Mouse (Mus musculus) myocyte (in vitro differentiated cells): ENCODE results near the gene Tsx. TPM values are rescaled to one million over a fixed set of nuclear protein-coding genes. Genes with fewer than 3 reads are reported as not detected.

Experiments used
- H3K27me3 ChIP-seq: one replicate; pipeline ENCODE4 v1.6.1; 2011; ENCODE audit not compliant: control insufficient read depth, insufficient read depth, insufficient read length
- H3K36me3 ChIP-seq: one replicate; pipeline ENCODE4 v1.6.1; 2011; ENCODE audit not compliant: control insufficient read depth, insufficient read depth
- H3K4me2 ChIP-seq: one replicate; pipeline ENCODE4 v1.6.1; 2011; ENCODE audit warnings: low read depth, control low read depth
- H3K4me3 ChIP-seq: one replicate; pipeline ENCODE4 v1.5.1; 2011; ENCODE audit warnings: mild to moderate bottlenecking, control low read depth, moderate library complexity
- H3K79me2 ChIP-seq: one replicate; pipeline ENCODE4 v1.6.1; 2011; ENCODE audit not compliant: control insufficient read depth, insufficient read depth
- H3ac ChIP-seq: one replicate; pipeline ENCODE4 v1.6.1; 2011; ENCODE audit not compliant: control insufficient read depth, insufficient read length
- CEBPB ChIP-seq: IDR thresholded peaks from 2 replicates; pipeline ENCODE4 v1.6.1; 2011; ENCODE audit warnings: mild to moderate bottlenecking, moderate library complexity; ENCODE audit not compliant: poor library complexity, insufficient read depth, severe bottlenecking
- E2F4 ChIP-seq: IDR thresholded peaks from one replicate; pipeline ENCODE4 v1.6.1; 2011; ENCODE audit warnings: mild to moderate bottlenecking, control low read depth, moderate library complexity; ENCODE audit not compliant: insufficient read depth
- MAX ChIP-seq: IDR thresholded peaks from one replicate; pipeline ENCODE4 v1.6.1; 2011; ENCODE audit warnings: low read depth, mild to moderate bottlenecking, control low read depth
- MYOD1 ChIP-seq, 3 experiments: IDR thresholded peaks; one replicate each; pipeline ENCODE4 v1.6.1; 2011; ENCODE audit warnings: control low read depth in 2 of 3, low read depth in 2 of 3, mild to moderate bottlenecking in 2 of 3, moderate library complexity in 1 of 3; ENCODE audit not compliant: insufficient read length in 2 of 3, control insufficient read depth in 1 of 3
- MYOG ChIP-seq, 3 experiments: IDR thresholded peaks; one replicate each; pipeline ENCODE4 v1.6.1; 2011; ENCODE audit warnings: control low read depth in 2 of 3, low read depth in 2 of 3, mild to moderate bottlenecking in 2 of 3; ENCODE audit not compliant: insufficient read length in 2 of 3, control insufficient read depth in 1 of 3, insufficient read depth in 1 of 3
- POLR2A ChIP-seq: IDR thresholded peaks from one replicate; pipeline ENCODE4 v1.6.1; 2011; ENCODE audit warnings: low read depth, mild to moderate bottlenecking, control low read depth, moderate library complexity; ENCODE audit not compliant: insufficient read length
- POLR2AphosphoS2 ChIP-seq: IDR thresholded peaks from one replicate; pipeline ENCODE4 v1.6.1; 2011; ENCODE audit warnings: low read depth, control low read depth; ENCODE audit not compliant: insufficient read length
- REST ChIP-seq: IDR thresholded peaks from one replicate; pipeline ENCODE4 v1.6.1; 2011; ENCODE audit warnings: mild to moderate bottlenecking, control low read depth, moderate library complexity; ENCODE audit not compliant: insufficient read depth, insufficient read length
- SRF ChIP-seq: IDR thresholded peaks from one replicate; pipeline ENCODE4 v1.6.1; 2011; ENCODE audit warnings: low read depth; ENCODE audit not compliant: control insufficient read depth, insufficient read length
- TCF12 ChIP-seq: IDR thresholded peaks from one replicate; pipeline ENCODE4 v1.6.1; 2011; ENCODE audit warnings: mild to moderate bottlenecking, control low read depth; ENCODE audit not compliant: poor library complexity, insufficient read depth, severe bottlenecking
- TCF3 ChIP-seq: IDR thresholded peaks from one replicate; pipeline ENCODE4 v1.6.1; 2011; ENCODE audit warnings: low read depth, control low read depth; ENCODE audit not compliant: insufficient read length
- USF1 ChIP-seq: IDR thresholded peaks from one replicate; pipeline ENCODE4 v1.6.1; 2011; ENCODE audit warnings: low read depth, mild to moderate bottlenecking, control low read depth, moderate library complexity
- polyA plus RNA-seq: library from polyadenylated mRNA; unstranded; fragments of >200 nt; fragmentation: generic; extraction: Trizol; gene quantifications from one replicate; pipeline ENCODE4 v1.2.1, GENCODE M21; 2012; ENCODE audit warnings: missing spikeins

Gene Tsx
- polyA plus RNA-seq = not detected

- Histone ChIP-seq H3K79me2 (no peaks in the 10 kb centered on the region), H3K36me3 (no peaks in the 10 kb centered on the region), H3K27me3 (no peaks in the 10 kb centered on the region), H3K4me2 (no peak within 1 kb of the TSS), H3K4me3 (no peak within 1 kb of the TSS), H3ac (no peak within 1 kb of the TSS)
- TF ChIP-seq TCF3 (no peak), REST (no peak), MAX (no peak), SRF (no peak), TCF12 (no peak), CEBPB (no peak), USF1 (no peak), MYOG (IDR thresholded peaks at IDR 0.05; ENCODE audit: control insufficient read depth in 1 of 3, insufficient read depth in 1 of 3, insufficient read length in 2 of 3, low read depth in 2 of 3) (no peak), MYOD1 (IDR thresholded peaks at IDR 0.05; ENCODE audit: control insufficient read depth in 1 of 3, insufficient read length in 2 of 3, low read depth in 2 of 3) (no peak), POLR2A (no peak), POLR2AphosphoS2 (no peak), E2F4 (no peak)
Observed at GRCm38 (mm10) chrX:103414167-103414566, at the start of gene Tsx. Tsx (plus strand) TSS chrX:103414467.

- TF ChIP-seq SRF = no peak
- TF ChIP-seq CEBPB = no peak
- no peak for TF ChIP-seq E2F4
- TF ChIP-seq MAX = no peak
- TF ChIP-seq TCF12 = no peak
- no peak for TF ChIP-seq POLR2A
- Histone ChIP-seq H3K4me2 (no peak overlapping the region), H3K27me3 (no peaks in the 10 kb centered on the region), H3K36me3 (no peaks in the 10 kb centered on the region), H3ac (no peak overlapping the region), H3K4me3 (no peak overlapping the region), H3K79me2 (no peaks in the 10 kb centered on the region)
Observed at GRCm38 (mm10) chrX:103366201-103366600, 48.1 kb upstream of the Tsx start.

- Histone ChIP-seq H3K79me2 (no peaks in the 10 kb centered on the region), H3K4me2 (no peak overlapping the region), H3K27me3 (no peaks in the 10 kb centered on the region), H3ac (no peak overlapping the region), H3K4me3 (no peak overlapping the region), H3K36me3 (no peaks in the 10 kb centered on the region)
- TF ChIP-seq MYOG (IDR thresholded peaks at IDR 0.05; ENCODE audit: control insufficient read depth in 1 of 3, insufficient read depth in 1 of 3, insufficient read length in 2 of 3, low read depth in 2 of 3) (no peak), REST (no peak), SRF (no peak), USF1 (no peak), MAX (no peak), POLR2AphosphoS2 (no peak), E2F4 (no peak), TCF12 (no peak), MYOD1 (IDR thresholded peaks at IDR 0.05; ENCODE audit: control insufficient read depth in 1 of 3, insufficient read length in 2 of 3, low read depth in 2 of 3) (no peak), CEBPB (no peak), TCF3 (no peak), POLR2A (no peak)
Observed at GRCm38 (mm10) chrX:103368650-103369049, 45.6 kb upstream of the Tsx start.

GRCm38 (mm10) chrX:103371221-103371620 lies 43.0 kb upstream of the Tsx start:
- H3K36me3 ChIP-seq = no peaks in the 10 kb centered on the region
- no peak overlapping the region for H3ac ChIP-seq
- H3K27me3 ChIP-seq = no peaks in the 10 kb centered on the region
- TF ChIP-seq POLR2AphosphoS2 = no peak
- no peak for TF ChIP-seq MYOG (IDR thresholded peaks at IDR 0.05; ENCODE audit: control insufficient read depth in 1 of 3, insufficient read depth in 1 of 3, insufficient read length in 2 of 3, low read depth in 2 of 3)
- no peak for TF ChIP-seq TCF3
- TF ChIP-seq POLR2A = no peak
- TF ChIP-seq CEBPB = no peak
- TF ChIP-seq MAX = no peak
- no peak for TF ChIP-seq TCF12
- no peak for TF ChIP-seq E2F4
- TF ChIP-seq REST = no peak
- no peak for TF ChIP-seq SRF
- TF ChIP-seq MYOD1 (IDR thresholded peaks at IDR 0.05; ENCODE audit: control insufficient read depth in 1 of 3, insufficient read length in 2 of 3, low read depth in 2 of 3) = no peak
- no peak overlapping the region for H3K4me3 ChIP-seq
- H3K79me2 ChIP-seq = no peaks in the 10 kb centered on the region
- H3K4me2 ChIP-seq = no peak overlapping the region

- no peaks in the 10 kb centered on the region for H3K79me2 ChIP-seq
- no peak overlapping the region for H3ac ChIP-seq
- TF ChIP-seq MYOD1 (IDR thresholded peaks at IDR 0.05; ENCODE audit: control insufficient read depth in 1 of 3, insufficient read length in 2 of 3, low read depth in 2 of 3) (no peak), POLR2AphosphoS2 (no peak), CEBPB (no peak), MYOG (IDR thresholded peaks at IDR 0.05; ENCODE audit: control insufficient read depth in 1 of 3, insufficient read depth in 1 of 3, insufficient read length in 2 of 3, low read depth in 2 of 3) (no peak), REST (no peak), E2F4 (no peak), MAX (no peak), TCF3 (no peak), USF1 (no peak), POLR2A (no peak), SRF (no peak), TCF12 (no peak)
- H3K27me3 ChIP-seq = no peaks in the 10 kb centered on the region
- no peaks in the 10 kb centered on the region for H3K36me3 ChIP-seq
- H3K4me2 ChIP-seq = no peak overlapping the region
- H3K4me3 ChIP-seq = no peak overlapping the region
Observed at GRCm38 (mm10) chrX:103371627-103372026, 42.6 kb upstream of the Tsx start.
